Mouse (Mus musculus) layer of hippocampus, postnatal 25 days (tissue): Measurements from ENCODE around the gene Fam120a. TPM values are rescaled to one million over a fixed set of nuclear protein-coding genes. Genes with fewer than 3 reads are reported as not detected.

Experiments used
- total RNA-seq, 2 experiments: library from RNA; stranded (reverse); gene quantifications; 2 replicates each; pipeline ENCODE4 v1.2.3; 2021

Fam120a gene
- total RNA-seq, 2 experiments from 2014 or later, result 116 to 119 TPM

Other genes starting within 250 kb of the Fam120a start
- gene Phf2, start 96.9 kb downstream of the Fam120a start, total RNA-seq, result 10 to 100 TPM; 34.7 to 34.8 TPM
- gene Wnk2, start 180.0 kb upstream of the Fam120a start, total RNA-seq, result 10 to 100 TPM; 88.2 to 98.9 TPM
- gene Ninj1, start 219.5 kb upstream of the Fam120a start, total RNA-seq, result 10 to 100 TPM; 23.6 to 25.1 TPM
- gene Card19, start 248.0 kb upstream of the Fam120a start, total RNA-seq, result 10 to 100 TPM; 14.7 to 16.2 TPM